Mouse (Mus musculus) E14TG2a.4 (cell line): ENCODE measurements around the gene Prdm10.

Experiments
- CTCF ChIP-seq: conservative IDR thresholded peaks from 2 replicates; pipeline ENCODE4 v1.5.1; 2014; ENCODE audit warnings: low read length
- NANOG ChIP-seq: IDR thresholded peaks from 2 replicates; pipeline ENCODE4 v1.6.1; 2014; ENCODE audit warnings: borderline replicate concordance, low read length, mixed read lengths

DNA sequence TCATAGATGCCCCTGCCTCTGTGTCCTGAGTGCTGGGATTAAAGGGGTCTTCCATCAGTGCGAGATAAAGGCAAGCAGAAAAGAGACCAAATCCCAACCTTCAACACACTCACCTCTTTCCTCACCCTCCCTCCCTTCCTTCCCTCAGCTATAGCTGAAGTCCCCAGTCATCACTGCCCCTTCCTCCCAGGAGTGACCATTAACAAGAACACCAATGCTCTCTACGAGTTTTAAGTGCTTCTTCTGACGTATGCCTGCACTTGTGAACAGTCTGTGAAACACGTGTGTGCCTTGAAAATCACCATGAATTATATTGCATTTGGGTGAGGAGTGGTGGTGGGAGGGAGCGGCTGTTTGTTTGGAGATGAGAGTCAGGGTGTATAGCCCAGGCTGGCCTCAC lies 44.3 kb upstream of the Prdm10 start:
- no peak for TF ChIP-seq CTCF
- TF ChIP-seq NANOG: no peak
